Comparison of ENCODE assay signal across 14 mouse cellular contexts in the genomic region with DNA sequence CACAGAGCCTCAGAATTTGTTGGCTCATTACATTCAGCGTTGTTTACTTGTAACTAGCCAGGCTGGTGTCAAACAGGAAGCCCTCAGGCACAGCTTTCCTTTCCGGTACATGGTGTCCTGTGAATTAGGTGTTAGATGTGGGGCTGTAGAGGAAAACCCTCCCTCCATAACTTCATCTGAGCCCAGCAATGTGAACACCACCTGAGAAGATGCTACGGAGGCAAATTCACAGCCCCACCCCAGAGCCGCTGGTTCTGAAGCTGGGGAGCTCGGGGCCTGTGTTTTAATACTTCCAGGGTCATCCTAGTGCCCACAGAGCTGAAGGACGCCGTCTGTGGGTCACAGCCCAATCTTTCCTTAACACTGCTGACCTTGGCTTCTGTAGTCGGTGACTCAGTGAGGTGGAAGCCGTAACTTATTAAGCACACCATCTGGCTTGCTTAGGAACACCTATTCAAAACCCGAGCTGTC. TPM values are rescaled to one million over a fixed set of nuclear protein-coding genes. Genes with fewer than 3 reads are reported as not detected.
A peak's percentile ranks its signal among the peaks of the same experiment; 100 is the strongest.
DNase-seq lines count a peak whose midpoint lies in the region; ATAC-seq and TF ChIP-seq lines count a peak whose summit lies in the region.
"Had no signal": no experiment of that assay in that cellular context is flagged by ENCODE, and none has a peak within 500 bp of the region (broad histone marks: within the 10 kb centered on the region; RNA-seq: fewer than 3 reads in every experiment).

No protein-coding gene starts in this region.

- ATAC-seq in kidney, embryonic 15.5 days (replicated peaks; ENCODE audit: low FRiP score), result no peak
- ATAC-seq in kidney, postnatal 0 days (replicated peaks; ENCODE audit: low FRiP score, low read depth), result no peak

- no peak overlapping the region for H3K27ac ChIP-seq in kidney, embryonic 15.5 days
- H3K27ac ChIP-seq in ES-E14 (ENCODE audit: insufficient read depth, low read depth, low read length, poor library complexity, severe bottlenecking), result peak overlapping the region; percentile 16; the same call in 1 of the 2 replicates
- H3K27ac ChIP-seq in kidney, postnatal 0 days, result peak overlapping the region; percentile 60
- H3K27ac ChIP-seq: embryonic facial prominence, embryonic 15.5 days; hindbrain, embryonic 10.5 days; liver, embryonic 13.5 days had no signal

- H3K4me2 ChIP-seq in kidney, embryonic 15.5 days, result no peak overlapping the region
- no peak overlapping the region for H3K4me2 ChIP-seq in kidney, postnatal 0 days (ENCODE audit: low read length)
- H3K4me2 ChIP-seq: embryonic facial prominence, embryonic 15.5 days; liver, embryonic 13.5 days had no signal

- no peak overlapping the region for H3K9ac ChIP-seq in kidney, embryonic 15.5 days
- H3K9ac ChIP-seq in ES-E14 (ENCODE audit: insufficient read depth, low read depth, low read length, poor library complexity, severe bottlenecking), result no peak overlapping the region
- H3K9ac ChIP-seq in kidney, postnatal 0 days (ENCODE audit: low read depth, low read length), result peak overlapping the region; percentile 5; the same call in 1 of the 2 replicates
- H3K9ac ChIP-seq: embryonic facial prominence, embryonic 15.5 days; liver, embryonic 13.5 days had no signal

- no peak overlapping the region for H3K4me3 ChIP-seq in kidney, embryonic 15.5 days (replicated peaks)
- no peak overlapping the region for H3K4me3 ChIP-seq in ES-E14 (ENCODE audit: insufficient read depth in 1 of 2, low read depth in 1 of 2, low read length in 2 of 2, poor library complexity in 1 of 2, severe bottlenecking in 1 of 2)
- no peak overlapping the region for H3K4me3 ChIP-seq in kidney, postnatal 0 days (replicated peaks; ENCODE audit: low read depth, low read length)
- H3K4me3 ChIP-seq: embryonic facial prominence, embryonic 15.5 days; hindbrain, embryonic 10.5 days; liver, embryonic 13.5 days had no signal

- 45% methylated on average over 10 of the region's 10 CpGs for WGBS in kidney, embryonic 15.5 days
- 48% methylated on average over 10 of the region's 10 CpGs for WGBS in kidney, postnatal 0 days

- peak; percentile 80 to 91 for DNase-seq in adrenal gland, adult (ENCODE audit: inconsistent age in 2 of 2, low spot score in 1 of 2)
- no peak for DNase-seq in adrenal gland, postnatal 4 days (ENCODE audit: low spot score in 2 of 2)
- DNase-seq in kidney, adult 9 months, result peak; percentile 56
- DNase-seq in ES-E14 (ENCODE audit: low read depth, low spot score), result no peak
- peak; percentile 28 for DNase-seq in kidney, postnatal 0 days (ENCODE audit: low spot score)
- no peak for DNase-seq in left cerebral cortex, adult 8-10 months (ENCODE audit: low spot score in 2 of 2)
- DNase-seq in thymus, postnatal 36 days, result no peak
- DNase-seq: cerebellum, adult 9-10 months; liver, embryonic 13.5 days; midbrain, embryonic 14.5 days; thymus, postnatal 4 days had no signal

- in situ Hi-C loops in ES-E14 (cut with MboI; ENCODE audit: low sequenced_read_pairs in 2 of 2, unreplicated experiment in 2 of 2), result no loop called here

- no peaks in the 10 kb centered on the region for H3K36me3 ChIP-seq in kidney, embryonic 15.5 days
- H3K36me3 ChIP-seq in ES-E14 (ENCODE audit: control insufficient read depth, insufficient read depth, low read length, poor library complexity, severe bottlenecking), result no peaks in the 10 kb centered on the region
- no peaks in the 10 kb centered on the region for H3K36me3 ChIP-seq in kidney, postnatal 0 days (ENCODE audit: insufficient read depth, low read length)
- H3K36me3 ChIP-seq: embryonic facial prominence, embryonic 15.5 days; hindbrain, embryonic 10.5 days; liver, embryonic 13.5 days had no signal

- 0 out of 2 replicates have a peak, but pooled peaks cover 5% of the 10 kb centered on the region for H3K4me1 ChIP-seq in kidney, embryonic 15.5 days
- peaks cover 5 to 11% of the 10 kb centered on the region in 2 experiments; a peak in 3 of 4 replicates for H3K4me1 ChIP-seq in ES-E14 (ENCODE audit: control insufficient read depth in 2 of 2, insufficient read depth in 2 of 2, low read length in 2 of 2, poor library complexity in 1 of 2)
- H3K4me1 ChIP-seq in kidney, postnatal 0 days (replicated peaks; ENCODE audit: insufficient read depth, low read length), result no peaks in the 10 kb centered on the region
- H3K4me1 ChIP-seq: liver, embryonic 13.5 days had no signal

- H3K9me3 ChIP-seq in kidney, embryonic 15.5 days (replicated peaks), result no peaks in the 10 kb centered on the region
- no peaks in the 10 kb centered on the region for H3K9me3 ChIP-seq in ES-E14 (ENCODE audit: control insufficient read depth, insufficient read depth, low read depth, low read length)
- H3K9me3 ChIP-seq in kidney, postnatal 0 days (replicated peaks; ENCODE audit: low read length), result no peaks in the 10 kb centered on the region
- H3K9me3 ChIP-seq: embryonic facial prominence, embryonic 15.5 days; hindbrain, embryonic 10.5 days; liver, embryonic 13.5 days had no signal

- H3K27me3 ChIP-seq in kidney, embryonic 15.5 days, result no peaks in the 10 kb centered on the region
- no peaks in the 10 kb centered on the region for H3K27me3 ChIP-seq in kidney, postnatal 0 days (ENCODE audit: insufficient read depth, low read length)
- H3K27me3 ChIP-seq: embryonic facial prominence, embryonic 15.5 days; liver, embryonic 13.5 days had no signal

- no peak for TF ChIP-seq CTCF in kidney, postnatal 0 days (IDR thresholded peaks at IDR 0.05; ENCODE audit: low read depth)

TF ChIP-seq in ES-E14, 5 proteins besides CTCF, POLR2A, EP300 and RAD21:
- TF ChIP-seq ZC3H11A (IDR thresholded peaks at IDR 0.05; ENCODE audit: borderline replicate concordance, low read depth, low read length) (no peak), ZNF384 (IDR thresholded peaks at IDR 0.05; ENCODE audit: low read depth, low read length) (no peak), MAFK (IDR thresholded peaks at IDR 0.05; ENCODE audit: insufficient read depth, low read depth, low read length) (no peak), CHD2 (IDR thresholded peaks at IDR 0.05; ENCODE audit: low read depth, low read length) (no peak), HCFC1 (IDR thresholded peaks at IDR 0.05; ENCODE audit: borderline replicate concordance, insufficient read depth, low read length) (no peak)

RNA-seq across cellular contexts. Expression of gene Rab27a, which starts 10.8 kb away (rescaled TPM):
- 10 to 100 TPM; 47.4 to 49.5 TPM for total RNA-seq in adrenal gland, postnatal 4 days (2021)
- 5.2 and 7.1 TPM in 2 replicates for polyA plus RNA-seq in kidney, embryonic 15.5 days (2015; fragmentation: Nextera tagmentation; extraction: Ambion mirVana)
- total RNA-seq in ES-E14 (2012; rRNA removed), result 4.6 and 7.5 TPM in 2 replicates
- polyA plus RNA-seq in kidney, postnatal 0 days (2015; fragmentation: Nextera tagmentation; extraction: Ambion mirVana), result 8.9 and 9.1 TPM in 2 replicates
- total RNA-seq in left cerebral cortex, adult 8-10 months (2022), result 10 to 100 TPM in 1 of 4 experiments, 1 to 10 TPM in 3; 5.9 to 10.8 (median 8.5) TPM

RNA-seq across cellular contexts. Expression of gene Pigb, which starts 15.3 kb away (rescaled TPM):
- 10 to 100 TPM; 18.8 to 20.4 TPM for total RNA-seq in adrenal gland, postnatal 4 days (2021)
- 16.2 and 16.3 TPM in 2 replicates for polyA plus RNA-seq in kidney, embryonic 15.5 days (2015; fragmentation: Nextera tagmentation; extraction: Ambion mirVana)
- 14.9 and 18.0 TPM in 2 replicates for total RNA-seq in ES-E14 (2012; rRNA removed)
- 10.8 and 11.9 TPM in 2 replicates for polyA plus RNA-seq in kidney, postnatal 0 days (2015; fragmentation: Nextera tagmentation; extraction: Ambion mirVana)
- 10 to 100 TPM; 15.1 to 16.5 (median 15.3) TPM for total RNA-seq in left cerebral cortex, adult 8-10 months (2022)

RNA-seq across cellular contexts. Expression of gene Khdc3, which starts 46.2 kb away (rescaled TPM):
- 1 to 10 TPM; 1.3 to 1.5 TPM for total RNA-seq in adrenal gland, postnatal 4 days (2021)
- 0.13 TPM in 1 of 2 replicates, not detected in the other for polyA plus RNA-seq in kidney, embryonic 15.5 days (2015; fragmentation: Nextera tagmentation; extraction: Ambion mirVana)
- total RNA-seq in ES-E14 (2012; rRNA removed), result 19.9 and 48.1 TPM in 2 replicates
- polyA plus RNA-seq in kidney, postnatal 0 days (2015; fragmentation: Nextera tagmentation; extraction: Ambion mirVana), result 0.15 and 0.29 TPM in 2 replicates
- 1 to 10 TPM; 1.1 to 2.3 (median 1.5) TPM for total RNA-seq in left cerebral cortex, adult 8-10 months (2022)
- polyA plus RNA-seq: embryonic facial prominence, embryonic 15.5 days had no signal

RNA-seq across cellular contexts. Expression of gene Gm20509, which starts 46.8 kb away (rescaled TPM):
- not detected for total RNA-seq in adrenal gland, postnatal 4 days (2021)
- not detected in 2 replicates for polyA plus RNA-seq in kidney, embryonic 15.5 days (2015; fragmentation: Nextera tagmentation; extraction: Ambion mirVana)
- not detected in 2 replicates for total RNA-seq in ES-E14 (2012; rRNA removed)
- polyA plus RNA-seq in kidney, postnatal 0 days (2015; fragmentation: Nextera tagmentation; extraction: Ambion mirVana), result not detected in 2 replicates
- under 1 TPM in 2 of 4 experiments, not detected in 2; 0.46 to 1.00 TPM for total RNA-seq in left cerebral cortex, adult 8-10 months (2022)
- polyA plus RNA-seq: embryonic facial prominence, embryonic 15.5 days; hindbrain, embryonic 10.5 days; liver, embryonic 13.5 days; midbrain, embryonic 14.5 days had no signal

RNA-seq across cellular contexts. Expression of gene Rsl24d1, which starts 57.8 kb away (rescaled TPM):
- total RNA-seq in adrenal gland, postnatal 4 days (2021), result 10 to 100 TPM; 71.7 to 73.9 TPM
- polyA plus RNA-seq in kidney, embryonic 15.5 days (2015; fragmentation: Nextera tagmentation; extraction: Ambion mirVana), result 119 and 126 TPM in 2 replicates
- 115 and 147 TPM in 2 replicates for total RNA-seq in ES-E14 (2012; rRNA removed)
- 103 and 105 TPM in 2 replicates for polyA plus RNA-seq in kidney, postnatal 0 days (2015; fragmentation: Nextera tagmentation; extraction: Ambion mirVana)
- total RNA-seq in left cerebral cortex, adult 8-10 months (2022), result 10 to 100 TPM; 51.3 to 62.2 (median 53.3) TPM

Comparison
In these comparisons a context has a peak if more than half of its experiments do, and no peak if none do; other contexts are left out.
1. DNase-seq: peak in adrenal gland, adult (2 of 2), kidney, adult 9 months (single experiment) and kidney, postnatal 0 days (single experiment); none in adrenal gland, postnatal 4 days (0 of 2), ES-E14 (single experiment), left cerebral cortex, adult 8-10 months (0 of 2) and thymus, postnatal 36 days (0 of 2).